Mouse (Mus musculus) heart, embryonic 12.5 days (tissue): ENCODE data around the gene Nkx6-1. TPM values are rescaled to one million over a fixed set of nuclear protein-coding genes. Genes with fewer than 3 reads are reported as not detected.
A peak's percentile ranks its signal among the peaks of the same experiment; 100 is the strongest.

Experiments used
- ATAC-seq: fragments of 200-750 bp; cut with Nextera tagmentation; 2 replicates; pipeline ENCODE4 v1.8.0; 2017; ENCODE audit warnings: moderate TSS enrichment, moderate library complexity; ENCODE audit not compliant: insufficient number of reproducible peaks, low FRiP score
- H3K27ac ChIP-seq: fragments of 300-500 bp; sonication (generic); 2 replicates; pipeline ENCODE4 v1.5.1; 2016; ENCODE audit warnings: mild to moderate bottlenecking, moderate library complexity; ENCODE audit not compliant: poor library complexity, severe bottlenecking
- H3K27me3 ChIP-seq: fragments of 300-500 bp; sonication (generic); replicated peaks from 2 replicates; pipeline ENCODE4 v1.6.1; 2016; ENCODE audit warnings: mild to moderate bottlenecking, moderate library complexity
- H3K36me3 ChIP-seq: fragments of 300-500 bp; sonication (generic); 2 replicates; pipeline ENCODE4 v1.6.1; 2016; ENCODE audit warnings: mild to moderate bottlenecking, moderate library complexity
- H3K4me1 ChIP-seq: fragments of 300-500 bp; sonication (generic); replicated peaks from 2 replicates; pipeline ENCODE4 v1.6.1; 2016; ENCODE audit warnings: mild to moderate bottlenecking
- H3K4me2 ChIP-seq: fragments of 300-500 bp; sonication (generic); 2 replicates; pipeline ENCODE4 v1.6.1; 2016; ENCODE audit warnings: mild to moderate bottlenecking, moderate library complexity
- H3K4me3 ChIP-seq: fragments of 300-500 bp; sonication (generic); 2 replicates; pipeline ENCODE4 v1.5.1; 2016; ENCODE audit warnings: mild to moderate bottlenecking
- H3K9ac ChIP-seq: fragments of 300-500 bp; sonication (generic); 2 replicates; pipeline ENCODE4 v1.6.1; 2016; ENCODE audit warnings: mild to moderate bottlenecking, moderate library complexity
- H3K9me3 ChIP-seq: fragments of 300-500 bp; sonication (generic); replicated peaks from 2 replicates; pipeline ENCODE4 v1.6.1; 2016; ENCODE audit warnings: mild to moderate bottlenecking, moderate library complexity
- WGBS: fragments of 180-500 bp; shearing (Covaris S2); methylation state at CpG from one replicate; pipeline ENCODE4 v1.1.7; 2016; 5-methylcytosine and 5-hydroxymethylcytosine counted together
- polyA plus RNA-seq: library from polyadenylated mRNA; unstranded; fragments of >200 nt; fragmentation: Nextera tagmentation; extraction: Ambion mirVana; gene quantifications from 2 replicates; pipeline ENCODE4 v1.2.1, GENCODE M21; 2016

The Nkx6-1 gene
- polyA plus RNA-seq, 1 experiment from 2014 or later = 0.05 TPM

DNA sequence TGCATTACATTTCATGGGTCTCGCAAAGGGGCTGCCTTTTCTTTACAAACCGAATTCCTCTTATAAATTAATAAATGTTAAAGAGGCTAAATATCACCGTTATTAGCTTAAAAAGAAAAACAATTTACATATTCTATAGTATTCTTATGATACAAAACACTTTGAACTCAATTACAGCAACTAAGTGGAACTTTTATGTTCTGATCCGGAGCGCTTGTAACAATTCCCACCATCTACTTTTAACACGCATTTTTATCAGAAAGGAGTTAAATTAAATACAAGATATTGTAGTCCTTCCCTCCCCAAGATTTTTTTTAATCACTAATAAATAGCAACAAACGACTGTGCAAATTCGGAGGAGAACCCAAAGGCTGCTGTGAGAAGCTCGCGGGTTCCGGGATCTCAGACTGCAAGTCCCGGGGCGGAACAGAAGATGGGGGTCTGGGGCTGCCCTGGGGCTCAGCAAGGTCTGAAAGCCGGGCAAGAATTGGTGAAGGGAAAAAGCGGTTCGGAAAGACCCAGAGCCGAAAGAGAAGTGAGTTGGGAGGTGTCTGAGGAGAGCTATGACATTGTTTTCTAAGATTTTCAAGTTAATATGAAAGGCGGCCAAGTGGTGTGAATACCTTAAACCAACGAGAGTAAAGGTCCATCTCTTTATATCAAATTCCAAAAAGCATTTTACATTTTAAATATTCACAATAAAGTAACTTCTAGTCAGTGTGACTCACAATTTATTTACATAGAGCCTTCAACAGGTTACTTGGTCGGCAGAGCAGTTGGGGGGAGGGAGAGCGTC is 6.4 kb downstream of the Nkx6-1 start:
- H3K4me3 ChIP-seq = no peak overlapping the region
- no peaks in the 10 kb centered on the region for H3K36me3 ChIP-seq
- H3K4me2 ChIP-seq = no peak overlapping the region
- H3K9me3 ChIP-seq = no peaks in the 10 kb centered on the region
- no peak overlapping the region for H3K9ac ChIP-seq
- WGBS = 1% methylated on average over 21 of the region's 21 CpGs
- H3K27ac ChIP-seq = no peak overlapping the region
- peaks cover 79% of the 10 kb centered on the region for H3K27me3 ChIP-seq
- no peak for ATAC-seq
- peaks cover 6% of the 10 kb centered on the region; the same call in 1 of the 2 replicates for H3K4me1 ChIP-seq

DNA sequence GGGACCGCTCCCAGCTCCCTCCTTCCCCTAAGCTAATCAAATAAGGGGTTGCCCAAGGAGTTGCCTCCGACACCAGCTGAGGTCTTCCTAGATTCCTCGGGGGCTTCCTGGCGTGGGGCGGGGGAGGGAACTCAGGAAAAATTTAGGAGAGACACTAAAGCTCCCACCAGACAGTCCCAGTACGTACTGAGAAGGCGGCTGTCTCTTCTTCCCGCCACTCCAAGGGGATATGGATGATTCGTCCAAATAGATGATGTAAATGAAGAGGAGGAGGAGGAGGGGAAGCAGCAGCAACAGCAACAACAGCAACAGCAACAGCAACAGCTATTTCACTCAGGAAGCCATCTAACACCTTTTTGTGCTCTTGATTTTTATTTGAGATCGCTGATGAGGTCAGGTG is 7.1 kb downstream of the Nkx6-1 start:
- H3K4me1 ChIP-seq = peaks cover 3% of the 10 kb centered on the region; the same call in 1 of the 2 replicates
- H3K27ac ChIP-seq = no peak overlapping the region
- no peak overlapping the region for H3K4me3 ChIP-seq
- no peaks in the 10 kb centered on the region for H3K36me3 ChIP-seq
- H3K9ac ChIP-seq = no peak overlapping the region
- WGBS = 2% methylated on average over 10 of the region's 10 CpGs
- no peaks in the 10 kb centered on the region for H3K9me3 ChIP-seq
- ATAC-seq = no peak
- H3K4me2 ChIP-seq = no peak overlapping the region
- H3K27me3 ChIP-seq = peaks cover 79% of the 10 kb centered on the region

DNA sequence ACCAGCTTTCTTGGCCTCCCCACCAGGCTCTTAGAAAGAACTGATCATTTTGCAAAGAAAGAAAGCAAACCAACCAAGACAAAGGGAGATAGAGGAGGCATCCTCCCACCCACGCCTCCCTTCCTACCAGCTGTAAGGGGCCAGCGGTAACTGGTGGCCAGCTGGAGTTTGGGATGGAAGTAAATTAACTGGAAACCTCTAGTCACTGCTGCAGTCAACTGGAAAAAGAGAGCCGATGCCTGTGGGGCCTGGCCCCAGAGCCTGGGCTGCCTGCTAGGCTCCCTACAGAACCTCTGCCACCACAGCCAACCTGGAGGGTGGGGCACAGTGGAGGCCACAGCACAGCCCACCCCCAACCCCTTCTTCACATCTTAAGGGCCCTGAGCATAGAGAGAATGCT is 8.7 kb downstream of the Nkx6-1 start:
- H3K9ac ChIP-seq = no peak overlapping the region
- H3K27ac ChIP-seq = no peak overlapping the region
- peaks cover 73% of the 10 kb centered on the region for H3K27me3 ChIP-seq
- peaks cover 3% of the 10 kb centered on the region; the same call in 1 of the 2 replicates for H3K4me1 ChIP-seq
- no peak for ATAC-seq
- H3K9me3 ChIP-seq = 0 out of 2 replicates have a peak, but pooled peaks cover 3% of the 10 kb centered on the region
- 13% methylated on average over 3 of the region's 3 CpGs for WGBS
- H3K4me3 ChIP-seq = no peak overlapping the region
- H3K4me2 ChIP-seq = no peak overlapping the region
- H3K36me3 ChIP-seq = no peaks in the 10 kb centered on the region

DNA sequence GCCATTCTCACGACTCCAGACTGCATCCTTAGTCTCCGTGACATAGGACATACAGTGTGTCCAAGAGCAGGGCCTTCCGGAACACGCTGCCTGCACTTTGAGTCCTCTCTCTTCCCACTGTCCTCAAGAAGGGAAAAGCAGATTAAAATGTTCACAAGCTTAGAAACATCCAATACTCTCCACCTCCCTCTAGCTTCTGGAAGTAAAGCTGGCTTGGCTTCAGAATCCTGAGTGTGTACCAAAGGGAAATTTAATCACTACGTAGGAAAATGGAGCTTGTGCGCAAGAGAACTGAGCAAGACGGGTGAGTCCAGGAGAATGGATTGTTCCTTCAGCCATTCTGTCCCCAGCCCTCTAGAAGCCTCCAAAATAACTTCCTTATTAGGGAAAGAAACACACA is 9.4 kb downstream of the Nkx6-1 start:
- H3K9me3 ChIP-seq = 0 out of 2 replicates have a peak, but pooled peaks cover 3% of the 10 kb centered on the region
- no peak overlapping the region for H3K4me2 ChIP-seq
- H3K27me3 ChIP-seq = peaks cover 75% of the 10 kb centered on the region
- ATAC-seq = no peak
- H3K4me1 ChIP-seq = peaks cover 3% of the 10 kb centered on the region; the same call in 1 of the 2 replicates
- no peak overlapping the region for H3K27ac ChIP-seq
- H3K4me3 ChIP-seq = no peak overlapping the region
- no peaks in the 10 kb centered on the region for H3K36me3 ChIP-seq
- H3K9ac ChIP-seq = no peak overlapping the region
- WGBS = 51% methylated on average over 7 of the region's 7 CpGs

DNA sequence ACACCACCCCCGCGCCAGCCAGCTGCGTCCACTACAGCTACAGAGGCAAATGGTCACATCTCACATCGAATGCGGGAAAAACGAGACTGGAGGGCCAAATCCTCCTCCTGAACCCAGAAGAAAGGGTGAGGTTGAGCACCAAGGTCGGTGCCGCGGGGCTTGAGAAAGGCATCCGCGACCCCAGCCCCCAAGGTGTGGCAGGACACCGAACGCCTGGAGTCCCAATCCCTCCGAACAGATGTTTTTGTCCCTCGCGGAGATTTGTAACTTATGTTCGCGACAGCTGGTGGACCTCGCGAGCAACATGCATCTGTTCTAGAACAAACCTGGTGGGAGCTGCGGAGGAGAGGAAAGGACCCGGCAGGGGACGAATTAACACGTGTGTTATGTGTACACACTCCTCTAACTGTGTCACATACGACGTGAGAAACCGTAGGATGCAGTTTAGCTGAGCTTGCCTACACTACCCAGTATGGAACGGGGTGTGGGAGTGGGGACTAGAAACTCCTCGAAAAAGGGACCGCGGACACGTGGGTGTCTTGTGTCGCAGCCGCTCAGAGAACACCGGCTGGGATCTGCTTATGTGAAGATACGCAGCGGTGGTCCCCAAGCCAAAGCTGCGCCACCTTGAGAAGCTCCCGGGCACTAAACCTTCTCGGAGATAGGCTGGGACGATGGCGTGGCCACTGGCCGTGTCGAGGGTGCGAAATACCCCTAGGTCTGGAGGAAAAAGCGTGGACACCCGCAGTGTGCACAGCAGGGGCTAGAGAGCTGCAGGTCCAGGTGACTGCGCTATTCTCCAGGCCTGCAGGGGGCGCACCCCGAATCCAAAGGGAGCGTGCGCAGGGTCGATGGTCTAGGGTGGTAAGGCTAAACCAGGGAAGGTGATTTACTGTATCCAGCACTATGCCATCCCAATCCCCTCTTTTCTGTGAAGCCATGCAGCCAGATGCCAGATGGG is 16.8 kb downstream of the Nkx6-1 start:
- H3K4me3 ChIP-seq = peak overlapping the region; percentile 4
- no peak overlapping the region for H3K9ac ChIP-seq
- 0 out of 2 replicates have a peak, but pooled peaks cover 3% of the 10 kb centered on the region for H3K9me3 ChIP-seq
- peaks cover 83% of the 10 kb centered on the region for H3K27me3 ChIP-seq
- peaks cover 4% of the 10 kb centered on the region; the same call in 1 of the 2 replicates for H3K4me1 ChIP-seq
- ATAC-seq = no peak
- WGBS = 3% methylated on average over 53 of the region's 53 CpGs
- no peaks in the 10 kb centered on the region for H3K36me3 ChIP-seq
- no peak overlapping the region for H3K27ac ChIP-seq
- H3K4me2 ChIP-seq = peak overlapping the region; percentile 41; the same call in 1 of the 2 replicates

DNA sequence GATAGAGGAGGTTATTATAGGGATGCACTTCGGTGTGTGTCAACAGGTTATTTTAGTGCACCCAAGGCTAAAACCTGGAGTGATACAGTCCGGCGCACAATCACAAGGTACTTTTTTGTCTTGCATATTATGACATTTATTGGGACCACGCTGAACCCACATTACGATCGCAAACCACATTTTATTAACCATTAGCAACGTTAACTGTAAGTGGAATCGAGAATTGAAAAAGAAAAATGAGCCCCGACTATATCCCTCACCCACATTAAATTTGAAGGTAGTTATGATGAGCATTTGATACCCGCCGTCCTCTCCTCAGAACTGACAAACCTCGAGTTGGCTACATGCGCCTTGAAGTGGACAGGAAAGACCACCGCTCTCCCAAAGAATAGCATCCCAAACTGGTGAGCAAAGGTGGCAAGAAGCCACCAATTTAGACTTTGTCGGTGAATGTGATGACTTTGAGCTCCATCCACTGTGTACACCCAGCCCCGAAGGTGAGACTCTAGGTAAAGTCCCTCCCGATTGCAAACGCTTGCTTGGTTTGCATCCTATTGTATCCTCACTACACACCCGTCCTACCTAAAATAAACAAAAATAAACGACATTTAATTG is 17.7 kb downstream of the Nkx6-1 start:
- Histone ChIP-seq H3K27me3 (peaks cover 77% of the 10 kb centered on the region), H3K4me2 (0 out of 2 replicates have a peak overlapping the region, but pooled peaks have one; percentile 41), H3K4me1 (peaks cover 4% of the 10 kb centered on the region; the same call in 1 of the 2 replicates), H3K27ac (no peak overlapping the region), H3K36me3 (no peaks in the 10 kb centered on the region), H3K9ac (no peak overlapping the region), H3K9me3 (0 out of 2 replicates have a peak, but pooled peaks cover 3% of the 10 kb centered on the region), H3K4me3 (no peak overlapping the region)
- no peak for ATAC-seq
- 35% methylated on average over 20 of the region's 20 CpGs for WGBS

DNA sequence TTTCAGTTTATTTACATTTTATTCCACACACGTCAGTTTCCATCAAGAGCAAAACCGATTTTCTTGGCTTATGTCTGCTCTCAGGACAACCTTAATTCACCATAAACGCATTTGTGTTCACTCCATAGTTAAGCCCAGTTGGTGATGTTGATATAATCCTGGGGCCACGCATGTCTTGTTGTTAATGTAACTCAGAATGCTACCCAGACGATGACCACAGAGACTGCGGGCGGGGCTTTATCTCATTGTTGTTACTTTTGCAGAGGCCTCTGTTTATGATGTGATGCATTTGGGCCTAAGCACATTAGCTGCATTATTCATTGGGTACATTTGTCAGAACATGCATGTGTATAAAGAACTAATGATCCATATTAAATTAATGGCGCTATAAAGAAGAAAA is 19.7 kb downstream of the Nkx6-1 start:
- Histone ChIP-seq H3K36me3 (no peaks in the 10 kb centered on the region), H3K27ac (no peak overlapping the region), H3K4me3 (no peak overlapping the region), H3K4me2 (no peak overlapping the region), H3K9ac (no peak overlapping the region), H3K27me3 (peaks cover 63% of the 10 kb centered on the region), H3K4me1 (peaks cover 4% of the 10 kb centered on the region; the same call in 1 of the 2 replicates), H3K9me3 (no peaks in the 10 kb centered on the region)
- 80% methylated on average over 8 of the region's 8 CpGs for WGBS
- ATAC-seq = no peak

DNA sequence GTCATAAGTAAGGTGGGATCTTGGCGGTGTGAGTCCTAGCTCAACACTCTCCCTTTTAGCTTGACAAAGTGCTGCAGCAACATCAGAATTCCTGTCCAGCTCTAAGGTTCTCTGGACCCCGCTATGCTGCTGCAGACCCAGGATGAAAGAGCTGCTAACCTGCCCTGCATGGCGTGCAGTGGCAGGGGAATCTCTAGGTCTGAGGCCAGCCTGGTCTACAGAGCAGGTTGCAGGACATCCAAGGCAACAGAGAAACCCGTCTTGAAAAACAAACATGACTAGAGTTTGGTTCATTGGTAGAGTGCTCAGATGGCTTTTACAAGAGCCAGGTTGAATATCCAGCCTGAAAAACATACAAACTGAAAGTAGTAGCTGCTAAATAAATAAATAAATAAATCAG is 26.7 kb downstream of the Nkx6-1 start:
- Histone ChIP-seq H3K9ac (no peak overlapping the region), H3K9me3 (no peaks in the 10 kb centered on the region), H3K4me1 (no peaks in the 10 kb centered on the region), H3K36me3 (no peaks in the 10 kb centered on the region), H3K4me2 (no peak overlapping the region), H3K4me3 (no peak overlapping the region), H3K27me3 (peaks cover 3% of the 10 kb centered on the region; the same call in 1 of the 2 replicates), H3K27ac (no peak overlapping the region)
- WGBS = 80% methylated on average over 4 of the region's 4 CpGs
- ATAC-seq = no peak
